Mouse (Mus musculus) ES-E14 (cell line): ENCODE measurements at regions not wholly inside any gene's neighbourhood (a gene's known extent, or its start where the extent isn't known, plus 50 kb on each side); places are given as distances from the start of the nearest gene placed in this dataset.

Experiments used
- DNase-seq: peaks from one replicate; pipeline ENCODE4 v3.0.0-alpha.2; 2013; ENCODE audit warnings: low read depth, low spot score
- H3K27ac ChIP-seq: 2 replicates; pipeline ENCODE4 v1.5.1; 2012; ENCODE audit warnings: low read depth, mild to moderate bottlenecking, low read length, moderate library complexity, mixed read lengths; ENCODE audit not compliant: poor library complexity, insufficient read depth, severe bottlenecking
- H3K36me3 ChIP-seq: 2 replicates; pipeline ENCODE4 v1.6.1; 2012; ENCODE audit warnings: mild to moderate bottlenecking, low read length, moderate library complexity, mixed read lengths; ENCODE audit not compliant: control insufficient read depth, poor library complexity, insufficient read depth, severe bottlenecking
- H3K4me1 ChIP-seq, 2 experiments: fragments of 150-350 bp in 1 of 2; sonication (generic) in 1 of 2; 2 replicates each; pipeline ENCODE4 v1.6.1; 2012; ENCODE audit warnings: low read length in 2 of 2, mild to moderate bottlenecking in 1 of 2, mixed read lengths in 1 of 2; ENCODE audit not compliant: control insufficient read depth in 2 of 2, insufficient read depth in 2 of 2, poor library complexity in 1 of 2
- H3K4me3 ChIP-seq, 2 experiments: fragments of 150-350 bp in 1 of 2; sonication (generic) in 1 of 2; 2 replicates each; pipeline ENCODE4 v1.5.1; 2012; ENCODE audit warnings: low read length in 2 of 2, low read depth in 1 of 2, mild to moderate bottlenecking in 1 of 2, mixed read lengths in 1 of 2; ENCODE audit not compliant: insufficient read depth in 1 of 2, poor library complexity in 1 of 2, severe bottlenecking in 1 of 2
- H3K9ac ChIP-seq: 2 replicates; pipeline ENCODE4 v1.6.1; 2012; ENCODE audit warnings: low read depth, mild to moderate bottlenecking, low read length, mixed read lengths; ENCODE audit not compliant: poor library complexity, insufficient read depth, severe bottlenecking
- H3K9me3 ChIP-seq: fragments of 150-350 bp; sonication (generic); 2 replicates; pipeline ENCODE4 v1.6.1; 2012; ENCODE audit warnings: low read depth, mild to moderate bottlenecking, low read length; ENCODE audit not compliant: control insufficient read depth, insufficient read depth
- CHD2 ChIP-seq: IDR thresholded peaks from 2 replicates; pipeline ENCODE4 v1.6.1; 2014; ENCODE audit warnings: mild to moderate bottlenecking, low read depth, low read length, inconsistent platforms
- HCFC1 ChIP-seq: IDR thresholded peaks from 2 replicates; pipeline ENCODE4 v1.6.1; 2012; ENCODE audit warnings: low read length, inconsistent platforms, borderline replicate concordance; ENCODE audit not compliant: insufficient read depth
- MAFK ChIP-seq: IDR thresholded peaks from 2 replicates; pipeline ENCODE4 v1.6.1; 2014; ENCODE audit warnings: mild to moderate bottlenecking, low read depth, low read length, inconsistent platforms; ENCODE audit not compliant: insufficient read depth
- ZC3H11A ChIP-seq: IDR thresholded peaks from 2 replicates; pipeline ENCODE4 v1.6.1; 2012; ENCODE audit warnings: low read depth, mild to moderate bottlenecking, inconsistent platforms, low read length, borderline replicate concordance
- ZNF384 ChIP-seq: IDR thresholded peaks from 2 replicates; pipeline ENCODE4 v1.6.1; 2012; ENCODE audit warnings: low read depth, low read length, inconsistent platforms
- in situ Hi-C, 2 experiments: fragments of 600-800 bp; cut with MboI; formaldehyde crosslinking; loops; one replicate each; pipeline ENCODE4 v1.15.1; 2025; ENCODE audit warnings: low sequenced_read_pairs in 2 of 2, inconsistent platforms in 1 of 2; ENCODE audit not compliant: unreplicated experiment in 2 of 2

- DNase-seq = no peak
- H3K36me3 ChIP-seq = no peaks in the 10 kb centered on the region
- no peak overlapping the region for H3K27ac ChIP-seq
- no peak overlapping the region for H3K9ac ChIP-seq
- no peak overlapping the region for H3K4me3 ChIP-seq
- no peaks in the 10 kb centered on the region for H3K9me3 ChIP-seq
- TF ChIP-seq ZNF384 (no peak), MAFK (no peak), CHD2 (no peak), HCFC1 (no peak), ZC3H11A (no peak)
- in situ Hi-C loops = no loop called here
- no peaks in the 10 kb centered on the region for H3K4me1 ChIP-seq
Measured at GRCm38 (mm10) chr5:126440516-126440915, 801.1 kb upstream of the Tmem132c start.

- no peak overlapping the region for H3K4me3 ChIP-seq
- H3K4me1 ChIP-seq = no peaks in the 10 kb centered on the region
- no peak overlapping the region for H3K9ac ChIP-seq
- in situ Hi-C loops = no loop called here
- no peaks in the 10 kb centered on the region for H3K9me3 ChIP-seq
- no peak overlapping the region for H3K27ac ChIP-seq
- no peak for DNase-seq
- no peaks in the 10 kb centered on the region for H3K36me3 ChIP-seq
- TF ChIP-seq MAFK (no peak), CHD2 (no peak), HCFC1 (no peak), ZC3H11A (no peak), ZNF384 (no peak)
Measured at GRCm38 (mm10) chr5:126475761-126476160, 765.8 kb upstream of the Tmem132c start.

GRCm38 (mm10) chr5:126522076-126522475, 719.5 kb upstream of the Tmem132c start:
- no peak overlapping the region for H3K27ac ChIP-seq
- no peaks in the 10 kb centered on the region for H3K9me3 ChIP-seq
- no peak for DNase-seq
- H3K4me1 ChIP-seq = no peaks in the 10 kb centered on the region
- no peaks in the 10 kb centered on the region for H3K36me3 ChIP-seq
- TF ChIP-seq HCFC1 = no peak
- TF ChIP-seq ZNF384 = no peak
- TF ChIP-seq ZC3H11A = no peak
- no peak for TF ChIP-seq CHD2
- TF ChIP-seq MAFK = no peak
- in situ Hi-C loops = no loop called here
- no peak overlapping the region for H3K4me3 ChIP-seq
- H3K9ac ChIP-seq = no peak overlapping the region

GRCm38 (mm10) chr5:126525863-126526262, 715.7 kb upstream of the Tmem132c start:
- no peak for TF ChIP-seq ZNF384
- no peak for TF ChIP-seq CHD2
- no peak for TF ChIP-seq ZC3H11A
- TF ChIP-seq HCFC1 = no peak
- no peak for TF ChIP-seq MAFK
- Histone ChIP-seq H3K4me1 (no peaks in the 10 kb centered on the region), H3K27ac (no peak overlapping the region), H3K9me3 (no peaks in the 10 kb centered on the region), H3K4me3 (no peak overlapping the region), H3K36me3 (no peaks in the 10 kb centered on the region), H3K9ac (no peak overlapping the region)
- DNase-seq = no peak
- in situ Hi-C loops = no loop called here

GRCm38 (mm10) chr5:126530806-126531527, 710.6 kb upstream of the Tmem132c start:
- no peak overlapping the region for H3K9ac ChIP-seq
- no peaks in the 10 kb centered on the region for H3K9me3 ChIP-seq
- no peak for TF ChIP-seq MAFK
- no peak for TF ChIP-seq HCFC1
- TF ChIP-seq ZNF384 = no peak
- TF ChIP-seq ZC3H11A = no peak
- no peak for TF ChIP-seq CHD2
- no peaks in the 10 kb centered on the region for H3K36me3 ChIP-seq
- H3K4me1 ChIP-seq = no peaks in the 10 kb centered on the region
- no peak overlapping the region for H3K4me3 ChIP-seq
- no peak overlapping the region for H3K27ac ChIP-seq
- in situ Hi-C loops = no loop called here
- no peak for DNase-seq
